Mouse (Mus musculus) brain, adult 2 months (tissue): ENCODE measurements at regions not wholly inside any gene's neighbourhood (a gene's known extent, or its start where the extent isn't known, plus 50 kb on each side); places are given as distances from the start of the nearest gene placed in this dataset.

Source experiments
- DNase-seq: peaks from one replicate; pipeline ENCODE4 v3.0.0; 2011; ENCODE audit warnings: low read depth, low spot score

GRCm38 (mm10) chr4:127522151-127522550 is 164.2 kb upstream of the Gjb5 start:
- no peak for DNase-seq

DNA sequence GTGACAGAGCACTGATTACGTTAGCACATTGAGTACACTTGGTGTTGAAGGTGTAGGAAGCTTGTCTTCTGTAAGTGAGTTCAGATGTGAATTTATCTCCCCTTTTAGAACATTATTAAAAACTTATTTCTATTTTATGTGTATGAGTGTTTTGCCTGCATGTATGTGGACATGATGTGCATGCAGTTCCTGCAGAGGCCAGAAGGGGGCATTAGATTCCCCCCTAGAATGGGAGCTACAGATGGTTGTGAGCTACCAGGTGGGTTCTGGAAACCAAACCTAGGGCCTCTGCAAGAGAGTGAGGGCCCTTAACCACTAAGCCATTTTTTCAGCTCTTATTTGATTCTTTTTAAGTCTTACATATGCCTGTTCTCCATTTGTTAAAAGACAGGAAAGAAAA is 160.0 kb upstream of the Gjb5 start:
- no peak for DNase-seq

DNA sequence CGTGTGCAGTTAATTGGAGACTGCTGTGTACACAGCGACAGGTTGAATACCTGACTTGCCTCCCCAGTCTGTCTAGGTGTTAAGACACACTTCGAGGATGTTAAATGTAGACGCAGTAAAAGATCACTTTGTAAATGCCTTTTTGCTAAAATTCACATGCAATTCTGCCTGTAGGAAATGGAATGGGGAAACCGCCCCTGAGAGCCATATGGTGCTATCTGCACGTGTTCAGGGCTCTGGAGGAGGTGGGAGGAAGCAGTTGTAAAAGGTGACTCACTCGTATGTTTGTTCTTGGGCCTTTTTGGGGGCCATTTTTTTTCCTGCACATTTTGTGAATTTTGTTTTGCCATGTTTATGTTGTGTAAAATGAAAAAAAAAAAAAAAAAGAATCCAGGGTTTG is 159.6 kb upstream of the Gjb5 start:
- peak; percentile 88 for DNase-seq

GRCm38 (mm10) chr4:127509936-127510335 is 152.0 kb upstream of the Gjb5 start:
- DNase-seq, result peak; percentile 90

- DNase-seq, result no peak
These were observed 144.6 kb upstream of the Gjb5 start for GRCm38 (mm10) chr4:127502621-127503020.

DNA sequence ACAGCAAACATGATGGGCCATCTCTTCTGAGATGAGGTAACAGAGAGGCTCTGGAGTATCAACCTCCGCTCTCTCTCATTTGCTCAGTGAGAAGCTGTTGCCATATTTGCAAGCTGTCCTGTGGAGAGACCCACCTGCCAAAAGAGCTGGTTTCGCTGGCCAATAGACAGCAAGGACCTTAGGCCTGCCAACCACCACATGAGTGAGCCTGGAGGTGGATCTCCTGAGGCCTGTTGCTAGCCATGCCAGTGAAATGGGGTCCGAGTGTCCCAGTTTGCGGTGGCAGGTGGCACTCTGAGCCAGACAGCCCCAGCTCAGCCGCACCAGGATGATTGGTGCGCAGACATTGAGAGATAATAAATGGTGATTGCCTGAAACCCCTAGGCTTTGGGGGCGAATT is 143.9 kb upstream of the Gjb5 start:
- peak; percentile 39 for DNase-seq

DNA sequence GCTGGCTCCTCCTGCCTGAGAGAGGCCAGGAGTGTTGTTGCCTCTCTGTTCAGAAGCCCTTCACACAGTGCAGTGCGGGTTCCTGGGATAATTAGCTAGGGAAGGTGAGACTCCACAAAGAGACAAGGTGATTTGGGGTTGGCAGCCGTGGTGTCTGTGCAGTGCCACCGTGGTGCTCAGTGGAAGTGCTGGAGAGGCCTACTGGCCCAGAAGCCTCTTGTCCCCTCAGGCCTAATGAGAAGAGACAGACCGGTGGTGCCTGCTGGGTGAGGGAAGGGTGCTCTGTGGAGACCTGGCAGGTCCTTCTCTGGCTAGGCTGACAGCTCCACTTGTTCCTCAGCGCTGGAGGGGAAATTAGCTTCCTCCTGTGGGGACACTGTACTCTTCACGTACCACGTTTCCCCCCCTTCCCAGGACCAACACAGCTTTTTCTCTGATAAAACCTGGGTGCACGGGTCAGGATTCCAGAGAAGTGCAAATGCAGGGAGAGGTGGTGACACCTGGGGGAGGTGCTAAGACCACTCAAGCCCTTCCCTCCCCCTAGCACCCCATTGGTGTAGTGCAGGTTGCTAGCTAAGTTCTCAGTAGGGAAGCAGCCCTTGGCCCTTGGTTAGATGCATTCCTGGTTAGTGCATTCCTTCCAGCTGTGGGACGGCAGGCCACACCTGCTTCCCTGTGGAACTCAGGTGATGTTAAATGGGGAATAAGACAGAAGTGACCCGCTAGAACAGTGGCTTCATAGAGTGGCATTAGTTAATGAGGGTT is 129.2 kb upstream of the Gjb5 start:
- peak; percentile 50 for DNase-seq

DNA sequence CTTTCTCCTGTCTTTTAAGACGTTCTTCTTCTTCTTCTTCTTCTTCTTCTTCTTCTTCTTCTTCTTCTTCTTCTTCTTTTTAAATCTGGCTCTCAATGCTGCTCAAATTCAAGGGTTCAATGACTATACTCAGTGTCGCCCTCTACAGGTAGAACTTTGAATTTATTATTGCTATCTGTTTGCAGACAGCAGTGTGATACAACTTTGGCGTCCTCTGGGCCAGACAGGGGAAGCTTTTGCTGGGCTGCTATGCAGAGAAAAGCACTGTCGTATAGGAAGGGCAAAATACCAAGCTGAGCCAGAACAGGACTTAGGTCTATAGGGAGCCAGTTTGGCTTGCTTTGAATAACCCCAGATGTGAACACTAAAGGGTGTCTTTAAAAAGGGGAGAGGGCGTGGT is 127.3 kb upstream of the Gjb5 start:
- DNase-seq, result no peak

GRCm38 (mm10) chr4:127482461-127482860 is 124.5 kb upstream of the Gjb5 start:
- no peak for DNase-seq

GRCm38 (mm10) chr4:127480339-127480738 is 122.4 kb upstream of the Gjb5 start:
- no peak for DNase-seq

GRCm38 (mm10) chr4:127469877-127470276 is 111.9 kb upstream of the Gjb5 start:
- no peak for DNase-seq

GRCm38 (mm10) chr4:127454511-127455119 is 96.6 kb upstream of the Gjb5 start:
- no peak for DNase-seq

- no peak for DNase-seq
These were observed 94.1 kb upstream of the Gjb5 start for GRCm38 (mm10) chr4:127452081-127452480.

- no peak for DNase-seq
These were observed 87.3 kb upstream of the Gjb5 start for GRCm38 (mm10) chr4:127445300-127445699.

DNA sequence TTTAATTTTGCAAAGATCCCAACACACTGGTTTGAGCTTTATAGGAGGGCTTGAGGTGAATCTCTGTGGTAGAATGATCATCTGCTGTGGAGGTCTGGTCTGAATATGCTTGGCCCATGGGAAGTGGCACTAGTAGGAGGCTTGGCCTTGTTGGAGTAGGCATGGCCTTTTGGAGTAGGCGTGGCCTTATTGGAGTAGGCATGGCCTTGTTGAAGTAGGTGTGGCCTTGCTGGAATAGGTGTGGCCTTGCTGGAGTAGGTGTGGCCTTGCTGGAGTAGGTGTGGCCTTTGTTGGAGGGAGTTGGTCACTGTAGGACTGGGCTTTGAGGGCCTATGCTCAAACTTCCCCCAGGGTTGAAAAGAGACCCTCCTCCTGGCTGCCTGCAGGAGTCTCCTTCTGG is 86.1 kb upstream of the Gjb5 start:
- no peak for DNase-seq

DNA sequence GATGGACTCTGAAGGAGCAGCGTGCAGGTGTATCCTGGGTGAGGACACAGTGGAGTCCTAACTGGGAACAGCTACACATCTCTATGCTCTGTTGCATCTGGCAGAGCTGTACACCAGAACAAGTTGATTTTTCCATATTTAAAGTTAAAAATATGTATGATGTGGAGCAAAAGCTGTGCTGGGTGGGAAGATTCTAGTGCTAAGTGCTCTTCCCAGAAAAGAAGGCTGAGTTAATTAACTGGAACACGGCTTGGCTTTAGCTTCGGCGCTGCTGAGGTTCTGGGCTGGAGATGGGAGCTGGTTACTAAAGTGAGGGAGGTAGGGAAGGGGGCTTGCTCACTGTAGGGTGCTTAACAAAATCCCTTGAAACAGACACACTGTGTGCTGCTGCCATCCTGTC is 84.0 kb upstream of the Gjb5 start:
- peak; percentile 68 for DNase-seq

DNA sequence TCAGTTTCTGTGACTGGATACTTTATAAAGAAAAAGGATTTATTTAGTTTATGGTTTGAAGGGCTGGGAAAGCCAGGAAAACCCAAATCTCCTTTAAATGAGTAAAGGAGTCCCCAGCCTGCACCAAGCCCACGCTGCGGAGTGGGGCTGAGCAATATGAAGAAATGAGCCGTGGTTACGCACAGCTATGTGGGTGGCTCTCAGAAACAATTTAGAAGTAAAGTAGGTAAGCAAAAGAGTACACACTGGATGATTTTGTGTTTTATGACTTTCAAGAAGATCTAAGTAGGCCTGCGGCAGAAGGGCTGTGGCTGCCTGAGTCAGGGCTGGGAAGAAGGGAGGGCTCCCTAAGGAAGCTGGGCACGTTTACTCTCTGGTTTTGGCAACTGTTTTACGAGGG is 82.6 kb upstream of the Gjb5 start:
- peak; percentile 56 for DNase-seq

DNA sequence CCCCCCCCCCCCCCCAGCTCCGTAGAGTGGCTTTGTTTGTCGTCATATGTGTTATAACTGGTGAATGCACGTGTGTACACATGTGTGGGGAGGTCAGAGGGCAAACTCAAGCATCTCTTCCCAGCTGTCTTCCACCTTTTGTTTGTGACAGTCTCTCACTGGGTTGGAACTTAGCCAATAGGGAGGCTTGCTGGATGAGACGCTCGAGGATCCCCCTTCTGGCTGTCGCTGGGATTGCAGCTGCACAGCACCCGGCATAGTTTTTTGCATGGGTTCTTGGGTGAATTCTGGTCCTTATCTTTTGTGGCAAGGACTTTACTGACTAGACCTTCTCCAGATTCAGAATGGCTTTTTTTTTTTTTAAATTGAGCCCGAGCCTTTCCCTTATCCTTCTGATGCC is 77.1 kb upstream of the Gjb5 start:
- peak; percentile 69 for DNase-seq

GRCm38 (mm10) chr4:127430237-127430636 is 72.3 kb upstream of the Gjb5 start:
- no peak for DNase-seq

DNA sequence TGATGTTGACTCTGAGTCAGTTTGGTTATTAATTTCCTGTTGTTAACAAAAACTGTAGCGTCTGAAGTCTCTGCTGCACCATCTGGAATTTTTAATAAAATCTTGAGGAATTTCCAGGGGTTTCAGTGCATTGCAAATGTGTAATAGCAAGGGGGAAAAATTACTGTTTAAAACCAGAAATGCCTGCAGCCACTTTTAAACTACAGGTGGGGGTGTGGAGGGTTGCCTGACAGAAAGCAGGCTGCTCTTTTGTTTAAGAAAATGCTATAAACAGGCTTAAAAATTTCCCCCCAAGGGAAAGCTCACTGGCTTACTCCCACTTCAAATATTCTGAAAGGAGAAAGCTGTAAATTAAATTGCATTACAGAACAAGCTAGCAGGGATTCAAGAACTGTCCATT is 71.8 kb upstream of the Gjb5 start:
- DNase-seq, result no peak

- no peak for DNase-seq
These were observed 65.9 kb upstream of the Gjb5 start for GRCm38 (mm10) chr4:127423855-127424254.

GRCm38 (mm10) chr4:127421927-127422450 is 64.0 kb upstream of the Gjb5 start:
- DNase-seq, result no peak

DNA sequence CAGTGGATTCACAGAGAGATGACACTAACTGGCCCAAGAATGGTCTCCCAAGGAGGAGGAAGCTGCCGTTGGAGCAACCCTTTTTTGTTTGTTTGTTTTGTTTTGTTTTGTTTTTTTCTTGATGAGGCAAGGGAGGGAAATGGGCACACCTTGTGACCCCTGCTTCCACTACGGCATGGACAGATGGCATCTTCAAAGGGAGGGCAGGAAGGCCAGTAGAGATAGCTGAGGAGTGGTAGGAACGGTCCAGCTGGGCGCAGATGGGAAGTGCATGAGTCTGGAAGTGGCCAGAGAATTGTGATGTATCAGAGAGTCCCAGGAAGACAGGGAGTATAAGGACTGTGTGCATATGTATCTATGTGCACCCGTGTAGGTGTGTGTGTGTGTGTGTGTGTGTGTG is 63.1 kb upstream of the Gjb5 start:
- DNase-seq, result no peak
